Mouse (Mus musculus): Measurements from ENCODE around the gene Mapkap1.

GRCm38 (mm10) chr2:34462490-34462889, 55.9 kb downstream of the Mapkap1 start:
- TF ChIP-seq TCF12 (IDR thresholded peaks at IDR 0.05; ENCODE audit: insufficient read depth, poor library complexity, severe bottlenecking) (no peak), USF1 (IDR thresholded peaks at IDR 0.05; ENCODE audit: low read depth) (no peak), MYOG (IDR thresholded peaks at IDR 0.05; ENCODE audit: control insufficient read depth in 1 of 3, insufficient read depth in 1 of 3, insufficient read length in 2 of 3, low read depth in 2 of 3) (no peak)
